Mouse (Mus musculus) forebrain, embryonic 16.5 days (tissue): ENCODE measurements at regions not wholly inside any gene's neighbourhood (a gene's known extent, or its start where the extent isn't known, plus 50 kb on each side); places are given as distances from the start of the nearest gene placed in this dataset.

Source experiments
- ATAC-seq: fragments of 200-750 bp; cut with Nextera tagmentation; 2 replicates; pipeline ENCODE4 v1.8.0; 2017; ENCODE audit warnings: mild to moderate bottlenecking, moderate library complexity
- H3K27ac ChIP-seq: fragments of 300-500 bp; sonication (generic); 2 replicates; pipeline ENCODE4 v1.5.1; 2014; ENCODE audit warnings: low read length, control low read depth
- H3K27me3 ChIP-seq: fragments of 300-500 bp; sonication (generic); replicated peaks from 2 replicates; pipeline ENCODE4 v1.6.1; 2014; ENCODE audit warnings: low read length; ENCODE audit not compliant: control insufficient read depth, insufficient read depth
- H3K36me3 ChIP-seq: fragments of 300-500 bp; sonication (generic); 2 replicates; pipeline ENCODE4 v1.6.1; 2014; ENCODE audit not compliant: control insufficient read depth, insufficient read depth
- H3K4me1 ChIP-seq: fragments of 300-500 bp; sonication (generic); replicated peaks from 2 replicates; pipeline ENCODE4 v1.6.1; 2014; ENCODE audit warnings: low read length; ENCODE audit not compliant: control insufficient read depth, insufficient read depth
- H3K4me2 ChIP-seq: fragments of 300-500 bp; sonication (generic); 2 replicates; pipeline ENCODE4 v1.6.1; 2014; ENCODE audit warnings: mild to moderate bottlenecking, low read length, control low read depth
- H3K4me3 ChIP-seq: fragments of 300-500 bp; sonication (generic); replicated peaks from 2 replicates; pipeline ENCODE4 v1.5.1; 2014; ENCODE audit warnings: mild to moderate bottlenecking, low read length, control low read depth
- H3K9ac ChIP-seq: fragments of 300-500 bp; sonication (generic); replicated peaks from 2 replicates; pipeline ENCODE4 v1.6.1; 2014; ENCODE audit warnings: low read depth, low read length, control low read depth
- H3K9me3 ChIP-seq: fragments of 300-500 bp; sonication (generic); 2 replicates; pipeline ENCODE4 v1.6.1; 2016; ENCODE audit warnings: low read length; ENCODE audit not compliant: control insufficient read depth
- WGBS: fragments of 180-500 bp; shearing (Covaris S2); extraction: QIAGEN DNeasy Blood & Tissue Kit; methylation state at CpG from one replicate; pipeline ENCODE4 v1.1.7; 2014; 5-methylcytosine and 5-hydroxymethylcytosine counted together

GRCm38 (mm10) chr5:106036176-106036575 lies 159.8 kb downstream of the Zfp326 start:
- ATAC-seq, result no peak
- Histone ChIP-seq H3K4me3 (no peak overlapping the region), H3K9me3 (no peaks in the 10 kb centered on the region), H3K4me1 (no peaks in the 10 kb centered on the region), H3K4me2 (no peak overlapping the region), H3K27ac (no peak overlapping the region), H3K36me3 (no peaks in the 10 kb centered on the region), H3K27me3 (no peaks in the 10 kb centered on the region), H3K9ac (no peak overlapping the region)
- WGBS, result 21% methylated on average over 6 of the region's 6 CpGs

- no peaks in the 10 kb centered on the region for H3K4me1 ChIP-seq
- H3K9ac ChIP-seq, result no peak overlapping the region
- whole genome bisulfite sequencing, result 47% methylated on average over 4 of the region's 4 CpGs
Observed at GRCm38 (mm10) chr5:106032956-106033355, 156.6 kb downstream of the Zfp326 start.

GRCm38 (mm10) chr5:106026861-106027260 lies 150.5 kb downstream of the Zfp326 start:
- H3K27ac ChIP-seq, result no peak overlapping the region
- H3K36me3 ChIP-seq, result no peaks in the 10 kb centered on the region
- H3K9ac ChIP-seq, result no peak overlapping the region
- no peak overlapping the region for H3K4me2 ChIP-seq
- no peak for ATAC-seq
- no peaks in the 10 kb centered on the region for H3K9me3 ChIP-seq
- no peaks in the 10 kb centered on the region for H3K4me1 ChIP-seq
- no peak overlapping the region for H3K4me3 ChIP-seq
- 56% methylated on average over 2 of the region's 2 CpGs for WGBS
- H3K27me3 ChIP-seq, result no peaks in the 10 kb centered on the region

More at GRCm38 (mm10) chr5:106032956-106033355, 156.6 kb downstream of the Zfp326 start:
- Histone ChIP-seq H3K27ac (no peak overlapping the region), H3K4me3 (no peak overlapping the region), H3K36me3 (no peaks in the 10 kb centered on the region), H3K27me3 (no peaks in the 10 kb centered on the region), H3K4me2 (no peak overlapping the region), H3K9me3 (no peaks in the 10 kb centered on the region)
- no peak for ATAC-seq

DNA sequence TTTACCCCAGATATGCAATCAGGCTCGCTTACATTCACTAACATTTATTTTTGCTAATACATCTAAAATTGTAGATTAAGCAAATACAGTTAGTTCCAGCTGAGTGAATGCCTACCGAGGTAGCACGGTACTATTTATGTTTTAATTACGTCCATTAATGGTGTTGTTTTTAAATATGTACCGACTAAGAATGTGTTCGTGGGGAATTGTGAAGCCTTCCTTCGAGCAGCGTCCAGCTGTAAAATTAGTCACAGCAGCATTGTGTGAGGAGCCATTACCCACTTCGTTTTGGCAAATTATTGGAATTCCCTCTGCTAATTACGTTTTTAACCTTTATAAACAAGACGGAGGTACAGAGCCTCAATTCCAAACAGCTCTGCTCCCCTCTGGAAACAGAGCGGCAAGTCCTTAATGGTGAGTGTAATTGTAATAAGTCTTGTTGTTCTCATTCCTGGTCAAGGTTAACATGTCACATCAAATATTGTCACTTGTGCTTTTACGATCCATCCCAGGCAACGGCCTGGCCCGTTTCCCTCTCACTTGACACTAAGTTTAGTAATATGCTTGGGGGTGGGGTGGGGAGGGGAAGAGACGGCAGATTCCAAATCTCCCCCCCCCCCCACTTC lies 128.0 kb downstream of the Zfp326 start:
- peak; percentile 24; the same call in 1 of the 2 replicates for ATAC-seq
- Histone ChIP-seq H3K36me3 (no peaks in the 10 kb centered on the region), H3K4me2 (peak overlapping the region; percentile 37), H3K9me3 (no peaks in the 10 kb centered on the region), H3K27ac (no peak overlapping the region), H3K9ac (no peak overlapping the region), H3K4me1 (peaks cover 22% of the 10 kb centered on the region), H3K27me3 (peaks cover 12% of the 10 kb centered on the region), H3K4me3 (no peak overlapping the region)
- 5% methylated on average over 16 of the region's 16 CpGs for WGBS

DNA sequence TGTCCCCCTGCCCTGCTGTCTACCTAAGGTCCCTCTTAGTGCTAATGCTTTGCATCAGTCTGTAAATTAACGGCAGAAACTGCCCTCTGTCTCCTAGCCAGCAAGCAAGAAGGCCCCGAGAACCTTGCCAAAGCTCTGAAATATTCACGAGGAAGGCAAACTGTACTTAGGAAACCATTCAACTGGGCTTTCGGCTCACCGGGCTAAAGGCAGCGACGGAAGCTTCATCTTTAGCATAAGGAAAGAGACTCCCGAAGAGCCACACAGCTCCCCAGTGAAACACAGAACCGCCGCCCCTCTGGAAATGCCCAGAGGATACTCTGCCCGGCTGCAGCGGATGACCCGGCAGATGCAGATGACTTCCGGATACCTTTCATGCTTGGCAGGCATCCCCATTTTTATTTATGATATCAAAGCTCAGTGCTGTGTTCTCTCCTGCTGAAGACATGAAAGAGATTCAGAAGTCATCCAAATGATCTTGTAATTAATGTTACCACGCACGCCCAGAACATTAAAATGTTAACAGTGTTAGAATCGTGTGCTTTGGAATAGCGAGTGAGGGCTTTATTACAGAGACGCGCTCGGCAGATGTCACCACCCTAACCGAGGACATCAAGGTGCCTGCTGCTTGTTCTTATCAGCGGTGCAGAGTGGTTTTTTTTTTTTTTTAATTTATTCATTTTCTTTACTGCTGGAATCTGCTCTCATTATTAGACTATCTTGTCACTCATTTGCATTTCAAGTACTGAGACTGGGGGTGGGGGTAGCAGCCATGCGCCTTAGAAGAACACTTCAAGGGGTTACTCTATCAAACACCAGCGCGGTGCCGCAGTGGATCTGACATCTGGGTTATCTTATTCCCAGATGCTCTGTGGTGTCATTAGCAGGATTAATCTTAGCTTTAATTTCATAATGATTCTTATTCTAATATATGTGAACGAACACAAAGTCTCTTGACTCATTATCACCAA lies 127.2 kb downstream of the Zfp326 start:
- peak; percentile 66; the same call in 1 of the 2 replicates for ATAC-seq
- WGBS, result 40% methylated on average over 28 of the region's 28 CpGs
- H3K9me3 ChIP-seq, result no peaks in the 10 kb centered on the region
- H3K36me3 ChIP-seq, result no peaks in the 10 kb centered on the region
- peaks cover 12% of the 10 kb centered on the region for H3K27me3 ChIP-seq
- no peak overlapping the region for H3K27ac ChIP-seq
- no peak overlapping the region for H3K9ac ChIP-seq
- H3K4me1 ChIP-seq, result peaks cover 22% of the 10 kb centered on the region
- 0 out of 2 replicates have a peak overlapping the region, but pooled peaks have one; percentile 6 for H3K4me3 ChIP-seq
- peak overlapping the region; percentile 37 for H3K4me2 ChIP-seq

DNA sequence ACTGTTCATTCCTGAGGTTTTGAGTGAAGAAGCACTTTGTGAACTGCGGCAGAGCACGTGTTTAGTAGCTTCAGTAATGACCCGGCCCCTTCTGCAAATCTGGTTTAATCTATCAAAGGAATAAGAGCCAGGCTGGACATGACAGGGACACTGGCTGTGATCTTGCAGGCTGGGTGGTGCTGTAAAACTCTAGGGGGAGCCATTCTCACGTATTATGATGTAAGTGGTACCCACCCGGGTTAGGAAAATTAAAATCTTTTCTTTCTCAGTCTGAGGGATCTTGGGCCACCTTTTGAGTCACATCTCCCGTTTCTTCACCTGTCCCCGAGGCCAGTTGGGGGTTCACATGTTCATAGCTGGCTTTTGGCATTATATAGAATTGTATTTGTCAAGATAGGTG lies 126.0 kb downstream of the Zfp326 start:
- ATAC-seq, result peak; percentile 65; the same call in 1 of the 2 replicates
- 32% methylated on average over 7 of the region's 7 CpGs for WGBS
- Histone ChIP-seq H3K4me1 (peaks cover 22% of the 10 kb centered on the region), H3K9ac (no peak overlapping the region), H3K27ac (no peak overlapping the region), H3K27me3 (peaks cover 12% of the 10 kb centered on the region), H3K4me3 (no peak overlapping the region), H3K36me3 (no peaks in the 10 kb centered on the region), H3K9me3 (no peaks in the 10 kb centered on the region), H3K4me2 (no peak overlapping the region)

- Histone ChIP-seq H3K9me3 (no peaks in the 10 kb centered on the region), H3K9ac (no peak overlapping the region), H3K4me1 (peaks cover 2% of the 10 kb centered on the region; the same call in 1 of the 2 replicates), H3K27me3 (no peaks in the 10 kb centered on the region), H3K4me2 (no peak overlapping the region), H3K27ac (no peak overlapping the region), H3K36me3 (no peaks in the 10 kb centered on the region), H3K4me3 (no peak overlapping the region)
- ATAC-seq, result no peak
- WGBS, result 96% methylated on average over 1 of the region's 1 CpGs
Observed at GRCm38 (mm10) chr5:105994218-105994617, 117.9 kb downstream of the Zfp326 start.

- no peak for ATAC-seq
- no peak overlapping the region for H3K4me2 ChIP-seq
- H3K9me3 ChIP-seq, result no peaks in the 10 kb centered on the region
- no peaks in the 10 kb centered on the region for H3K36me3 ChIP-seq
- no peak overlapping the region for H3K9ac ChIP-seq
- no peaks in the 10 kb centered on the region for H3K27me3 ChIP-seq
- H3K27ac ChIP-seq, result no peak overlapping the region
- no peak overlapping the region for H3K4me3 ChIP-seq
- peaks cover 2% of the 10 kb centered on the region; the same call in 1 of the 2 replicates for H3K4me1 ChIP-seq
- WGBS, result 65% methylated on average over 15 of the region's 15 CpGs
Observed at GRCm38 (mm10) chr5:105993066-105993760, 116.8 kb downstream of the Zfp326 start.

GRCm38 (mm10) chr5:105990777-105991176 lies 114.4 kb downstream of the Zfp326 start:
- Histone ChIP-seq H3K27me3 (no peaks in the 10 kb centered on the region), H3K27ac (no peak overlapping the region), H3K9me3 (no peaks in the 10 kb centered on the region), H3K4me3 (no peak overlapping the region), H3K9ac (no peak overlapping the region), H3K4me1 (peaks cover 2% of the 10 kb centered on the region; the same call in 1 of the 2 replicates), H3K36me3 (no peaks in the 10 kb centered on the region), H3K4me2 (no peak overlapping the region)
- ATAC-seq, result no peak
- WGBS, result 90% methylated on average over 12 of the region's 12 CpGs
